Mouse (Mus musculus) midbrain, embryonic 11.5 days (tissue): Measurements from ENCODE around the gene Gm20219. TPM values are rescaled to one million over a fixed set of nuclear protein-coding genes. Genes with fewer than 3 reads are reported as not detected.
A peak's percentile ranks its signal among the peaks of the same experiment; 100 is the strongest.

Experiments
- ATAC-seq: fragments of 200-750 bp; cut with Nextera tagmentation; 2 replicates; pipeline ENCODE4 v1.8.0; 2017; ENCODE audit warnings: moderate TSS enrichment, moderate library complexity; ENCODE audit not compliant: low FRiP score
- DNase-seq: peaks from one replicate; pipeline ENCODE4 v3.0.0; 2015; ENCODE audit warnings: low spot score; ENCODE audit errors: missing footprints
- H3K27ac ChIP-seq: fragments of 300-500 bp; sonication (generic); 2 replicates; pipeline ENCODE4 v1.5.1; 2014; ENCODE audit warnings: low read depth, low read length
- H3K27me3 ChIP-seq: fragments of 300-500 bp; sonication (generic); 2 replicates; pipeline ENCODE4 v1.6.1; 2014; ENCODE audit warnings: mild to moderate bottlenecking, low read length, moderate library complexity, mixed read lengths; ENCODE audit not compliant: control insufficient read depth, insufficient read depth
- H3K36me3 ChIP-seq: fragments of 300-500 bp; sonication (generic); 2 replicates; pipeline ENCODE4 v1.6.1; 2014; ENCODE audit warnings: mild to moderate bottlenecking, low read length, moderate library complexity, mixed read lengths; ENCODE audit not compliant: control insufficient read depth, insufficient read depth
- H3K4me1 ChIP-seq: fragments of 300-500 bp; sonication (generic); 2 replicates; pipeline ENCODE4 v1.6.1; 2014; ENCODE audit warnings: low read length; ENCODE audit not compliant: control insufficient read depth, insufficient read depth
- H3K4me2 ChIP-seq: fragments of 300-500 bp; sonication (generic); 2 replicates; pipeline ENCODE4 v1.6.1; 2014; ENCODE audit warnings: mild to moderate bottlenecking, moderate library complexity
- H3K4me3 ChIP-seq: fragments of 300-500 bp; sonication (generic); 2 replicates; pipeline ENCODE4 v1.5.1; 2014; ENCODE audit warnings: low read depth, low read length
- H3K9ac ChIP-seq: fragments of 300-500 bp; sonication (generic); 2 replicates; pipeline ENCODE4 v1.6.1; 2014; ENCODE audit warnings: low read length
- H3K9me3 ChIP-seq: fragments of 300-500 bp; sonication (generic); 2 replicates; pipeline ENCODE4 v1.6.1; 2016; ENCODE audit warnings: low read length; ENCODE audit not compliant: control insufficient read depth
- whole genome bisulfite sequencing: fragments of 180-500 bp; shearing (Covaris S2); extraction: QIAGEN DNeasy Blood & Tissue Kit; methylation state at CpG from one replicate; pipeline ENCODE4 v1.1.7; 2014; 5-methylcytosine and 5-hydroxymethylcytosine counted together
- polyA plus RNA-seq: library from polyadenylated mRNA; unstranded; fragments of >200 nt; fragmentation: Nextera tagmentation; extraction: Ambion mirVana; gene quantifications from 2 replicates; pipeline ENCODE4 v1.2.1, GENCODE M21; 2014

The Gm20219 gene
- polyA plus RNA-seq, 1 experiment from 2014 or later = 0.45 TPM

DNA sequence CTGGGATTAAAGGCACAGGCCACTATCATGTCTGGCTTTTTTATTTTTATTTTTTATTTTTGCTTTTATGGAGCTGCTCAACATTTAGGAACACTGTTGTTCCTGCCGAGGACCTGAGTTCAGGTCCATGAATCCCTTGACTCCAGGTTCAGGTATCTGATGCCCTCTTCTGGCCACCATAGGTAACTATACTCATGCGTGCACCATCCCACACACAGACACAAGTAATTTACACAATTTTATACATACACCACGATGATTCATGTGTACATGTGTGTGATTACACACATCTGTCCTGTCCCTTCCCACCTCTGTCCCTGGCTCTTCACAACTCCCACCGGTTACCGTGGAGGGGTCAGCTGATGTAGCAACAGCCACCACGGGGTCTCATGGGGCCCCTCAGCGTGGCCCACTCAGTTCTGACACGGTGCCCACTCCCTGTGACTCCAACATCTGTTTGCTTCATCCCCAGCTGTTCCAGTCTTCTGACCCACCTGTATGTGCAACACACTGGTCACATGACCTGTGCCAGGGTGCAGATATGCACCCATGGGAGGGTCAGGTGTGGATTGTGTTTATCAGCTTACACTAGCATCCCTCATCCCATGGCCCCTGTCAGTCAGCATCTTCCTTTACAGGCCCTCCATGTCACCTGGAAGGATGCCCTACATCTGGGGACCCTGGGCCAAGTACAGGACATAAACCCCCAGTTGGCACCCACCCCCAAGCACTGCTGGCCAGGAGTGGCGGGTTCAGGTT, 6.2 kb downstream of the Gm20219 start:
- ATAC-seq (0 out of 2 replicates have a peak, but pooled peaks have one; percentile 10), DNase-seq (peak; percentile 61)
- Histone ChIP-seq H3K27ac (no peak overlapping the region), H3K9me3 (no peaks in the 10 kb centered on the region), H3K9ac (no peak overlapping the region), H3K4me2 (no peak overlapping the region), H3K4me3 (no peak overlapping the region), H3K27me3 (no peaks in the 10 kb centered on the region), H3K4me1 (peaks cover 16% of the 10 kb centered on the region), H3K36me3 (no peaks in the 10 kb centered on the region)
- 72% methylated on average over 9 of the region's 9 CpGs for WGBS

GRCm38 (mm10) chr17:56547116-56547845, 6.9 kb downstream of the Gm20219 start:
- no peak overlapping the region for H3K4me2 ChIP-seq
- WGBS = 61% methylated on average over 17 of the region's 17 CpGs
- no peaks in the 10 kb centered on the region for H3K36me3 ChIP-seq
- peak; percentile 49 for DNase-seq
- no peak for ATAC-seq
- H3K27me3 ChIP-seq = no peaks in the 10 kb centered on the region
- H3K9me3 ChIP-seq = no peaks in the 10 kb centered on the region
- no peak overlapping the region for H3K27ac ChIP-seq
- H3K4me1 ChIP-seq = peaks cover 12% of the 10 kb centered on the region
- H3K9ac ChIP-seq = no peak overlapping the region
- H3K4me3 ChIP-seq = no peak overlapping the region

GRCm38 (mm10) chr17:56546576-56546975, 7.6 kb downstream of the Gm20219 start:
- H3K4me1 ChIP-seq = peaks cover 7% of the 10 kb centered on the region; the same call in 1 of the 2 replicates
- DNase-seq = peak; percentile 78
- no peaks in the 10 kb centered on the region for H3K27me3 ChIP-seq
- no peak overlapping the region for H3K27ac ChIP-seq
- WGBS = 91% methylated on average over 5 of the region's 5 CpGs
- no peak overlapping the region for H3K9ac ChIP-seq
- H3K4me3 ChIP-seq = no peak overlapping the region
- H3K36me3 ChIP-seq = no peaks in the 10 kb centered on the region
- no peak for ATAC-seq
- H3K4me2 ChIP-seq = no peak overlapping the region
- H3K9me3 ChIP-seq = no peaks in the 10 kb centered on the region

GRCm38 (mm10) chr17:56545945-56546344, 8.2 kb downstream of the Gm20219 start:
- H3K4me2 ChIP-seq = no peak overlapping the region
- H3K9me3 ChIP-seq = no peaks in the 10 kb centered on the region
- no peak overlapping the region for H3K4me3 ChIP-seq
- no peak for DNase-seq
- no peak for ATAC-seq
- WGBS = 94% methylated on average over 1 of the region's 1 CpGs
- H3K36me3 ChIP-seq = no peaks in the 10 kb centered on the region
- peaks cover 4% of the 10 kb centered on the region; the same call in 1 of the 2 replicates for H3K4me1 ChIP-seq
- no peak overlapping the region for H3K9ac ChIP-seq
- no peak overlapping the region for H3K27ac ChIP-seq
- no peaks in the 10 kb centered on the region for H3K27me3 ChIP-seq

DNA sequence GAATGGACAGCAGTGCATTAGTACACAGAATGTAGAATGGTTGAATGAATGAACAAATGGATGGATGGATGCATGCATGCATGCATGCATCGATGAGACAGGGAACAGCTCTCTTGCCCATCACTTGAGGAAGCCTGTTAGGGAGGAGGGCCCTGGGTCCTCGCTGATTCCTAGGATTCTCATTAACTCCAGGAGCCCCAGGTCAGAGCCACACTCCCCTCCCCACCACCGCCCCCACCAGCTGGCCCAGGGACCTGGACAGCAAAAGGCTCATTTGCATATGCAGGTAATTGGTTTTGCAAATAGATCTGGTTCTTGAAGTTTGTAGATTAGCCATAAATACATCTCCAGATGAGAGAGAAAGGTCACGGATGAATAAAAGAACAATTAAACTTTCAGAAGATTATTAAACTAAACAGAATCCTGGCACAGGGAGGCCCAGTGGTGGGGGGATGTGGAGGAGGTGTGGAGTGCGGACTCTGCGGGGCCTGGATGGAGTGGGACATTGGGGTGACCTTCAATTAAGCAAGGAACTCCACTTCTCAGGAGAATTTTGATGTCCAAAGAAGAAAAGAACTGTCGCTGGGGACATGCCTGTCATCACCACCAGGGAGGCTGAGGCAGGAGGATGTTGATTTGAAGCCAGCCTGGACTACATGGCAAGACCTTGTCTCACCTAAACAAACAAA, 9.3 kb downstream of the Gm20219 start:
- ATAC-seq (no peak), DNase-seq (peak; percentile 69)
- H3K27me3 ChIP-seq = no peaks in the 10 kb centered on the region
- 82% methylated on average over 7 of the region's 7 CpGs for WGBS
- H3K4me3 ChIP-seq = no peak overlapping the region
- H3K4me2 ChIP-seq = no peak overlapping the region
- H3K27ac ChIP-seq = no peak overlapping the region
- no peaks in the 10 kb centered on the region for H3K36me3 ChIP-seq
- H3K9ac ChIP-seq = no peak overlapping the region
- H3K9me3 ChIP-seq = no peaks in the 10 kb centered on the region
- H3K4me1 ChIP-seq = peaks cover 4% of the 10 kb centered on the region; the same call in 1 of the 2 replicates

GRCm38 (mm10) chr17:56543684-56544224, 10.4 kb downstream of the Gm20219 start:
- Histone ChIP-seq H3K27me3 (no peaks in the 10 kb centered on the region), H3K27ac (no peak overlapping the region), H3K9me3 (no peaks in the 10 kb centered on the region), H3K36me3 (no peaks in the 10 kb centered on the region), H3K9ac (no peak overlapping the region), H3K4me3 (no peak overlapping the region), H3K4me2 (no peak overlapping the region), H3K4me1 (peaks cover 4% of the 10 kb centered on the region; the same call in 1 of the 2 replicates)
- ATAC-seq (no peak), DNase-seq (peak; percentile 69)
- WGBS = 80% methylated on average over 3 of the region's 3 CpGs

DNA sequence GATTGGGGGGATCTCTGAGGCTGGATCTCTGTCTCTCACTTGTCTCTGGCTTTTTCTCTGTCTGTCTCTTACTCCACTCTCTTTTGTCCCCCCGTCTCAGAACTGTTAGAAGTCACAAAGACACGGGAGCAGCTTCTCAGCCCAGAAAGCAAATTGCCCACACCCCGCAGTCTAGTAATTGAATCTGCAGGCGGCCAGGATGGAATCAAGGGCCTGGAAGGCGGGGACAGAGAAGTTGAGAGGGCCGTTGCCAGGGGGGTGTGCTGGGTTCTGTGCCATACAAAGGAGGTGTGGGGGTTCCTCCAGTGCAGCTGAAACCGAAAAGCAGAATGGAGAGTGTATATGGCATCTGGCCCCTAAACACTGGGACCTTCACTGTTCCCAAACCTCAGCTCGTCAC, 11.5 kb downstream of the Gm20219 start:
- H3K27me3 ChIP-seq = no peaks in the 10 kb centered on the region
- WGBS = 52% methylated on average over 8 of the region's 8 CpGs
- H3K4me3 ChIP-seq = no peak overlapping the region
- H3K36me3 ChIP-seq = no peaks in the 10 kb centered on the region
- ATAC-seq = no peak
- H3K9me3 ChIP-seq = no peaks in the 10 kb centered on the region
- H3K4me2 ChIP-seq = no peak overlapping the region
- no peak overlapping the region for H3K9ac ChIP-seq
- no peak overlapping the region for H3K27ac ChIP-seq
- DNase-seq = no peak
- peaks cover 5% of the 10 kb centered on the region for H3K4me1 ChIP-seq

GRCm38 (mm10) chr17:56540562-56540975, 13.6 kb downstream of the Gm20219 start:
- DNase-seq (no peak), ATAC-seq (no peak)
- H3K4me3 ChIP-seq = no peak overlapping the region
- no peak overlapping the region for H3K9ac ChIP-seq
- H3K4me1 ChIP-seq = peaks cover 14% of the 10 kb centered on the region
- no peaks in the 10 kb centered on the region for H3K36me3 ChIP-seq
- WGBS = 45% methylated on average over 5 of the region's 6 CpGs
- no peak overlapping the region for H3K4me2 ChIP-seq
- no peaks in the 10 kb centered on the region for H3K9me3 ChIP-seq
- H3K27me3 ChIP-seq = no peaks in the 10 kb centered on the region
- no peak overlapping the region for H3K27ac ChIP-seq
